Mouse (Mus musculus) cerebellum, adult 2 months (tissue): Measurements from ENCODE around the gene Wdr31. TPM values are rescaled to one million over a fixed set of nuclear protein-coding genes. Genes with fewer than 3 reads are reported as not detected.
A peak's percentile ranks its signal among the peaks of the same experiment; 100 is the strongest.

Experiments used
- DNase-seq, 2 experiments: peaks; one replicate each; pipeline ENCODE4 v3.0.0; 2021
- H3K27ac ChIP-seq: fragments of 200-500 bp; 2 replicates; pipeline ENCODE4 v1.5.1; 2012; ENCODE audit warnings: low read length, control low read depth, inconsistent platforms; ENCODE audit not compliant: insufficient read depth
- H3K27me3 ChIP-seq: fragments of 200-500 bp; 2 replicates; pipeline ENCODE4 v1.6.1; 2012; ENCODE audit warnings: inconsistent platforms, mild to moderate bottlenecking, low read length, moderate library complexity; ENCODE audit not compliant: control insufficient read depth, insufficient read depth
- H3K4me1 ChIP-seq: fragments of 200-500 bp; 2 replicates; pipeline ENCODE4 v1.6.1; 2011; ENCODE audit warnings: low read length; ENCODE audit not compliant: control insufficient read depth, insufficient read depth
- H3K4me3 ChIP-seq: fragments of 200-500 bp; replicated peaks from 2 replicates; pipeline ENCODE3; 2011; ENCODE audit warnings: mild to moderate bottlenecking, low read depth, low read length, control low read depth; ENCODE audit not compliant: insufficient read depth
- CTCF ChIP-seq: fragments of 200-500 bp; IDR thresholded peaks from 2 replicates; pipeline ENCODE4 v1.5.1; 2011; ENCODE audit warnings: low read depth, mild to moderate bottlenecking, control low read depth, low read length, moderate library complexity, borderline replicate concordance; ENCODE audit not compliant: insufficient read depth
- POLR2A ChIP-seq: fragments of 200-500 bp; IDR thresholded peaks from 2 replicates; pipeline ENCODE4 v1.6.1; 2011; ENCODE audit warnings: low read length, control low read depth, borderline replicate concordance; ENCODE audit not compliant: insufficient read depth
- WGBS: fragments of 180-500 bp; shearing (Covaris S2); methylation state at CpG from one replicate; pipeline ENCODE4 v1.1.7; 2018; 5-methylcytosine and 5-hydroxymethylcytosine counted together
- polyA plus RNA-seq: library from polyadenylated mRNA; depleted of rRNA; stranded (reverse); fragments of >200 nt; gene quantifications from 2 replicates; pipeline ENCODE4 v1.2.3, GENCODE M21; 2012

Wdr31 gene
- polyA plus RNA-seq, 1 experiment, result 3.1 TPM

- peak; percentile 61 to 82 for DNase-seq
- Histone ChIP-seq H3K4me3 (no peak overlapping the region), H3K4me1 (peaks cover 11% of the 10 kb centered on the region; the same call in 1 of the 2 replicates), H3K27ac (peak overlapping the region; percentile 95), H3K27me3 (no peaks in the 10 kb centered on the region)
- no peak for TF ChIP-seq CTCF
- TF ChIP-seq POLR2A, result no peak
- 25% methylated on average over 6 of the region's 6 CpGs for WGBS
Measured at GRCm38 (mm10) chr4:62419091-62419490, 51.6 kb downstream of the Wdr31 start.

DNA sequence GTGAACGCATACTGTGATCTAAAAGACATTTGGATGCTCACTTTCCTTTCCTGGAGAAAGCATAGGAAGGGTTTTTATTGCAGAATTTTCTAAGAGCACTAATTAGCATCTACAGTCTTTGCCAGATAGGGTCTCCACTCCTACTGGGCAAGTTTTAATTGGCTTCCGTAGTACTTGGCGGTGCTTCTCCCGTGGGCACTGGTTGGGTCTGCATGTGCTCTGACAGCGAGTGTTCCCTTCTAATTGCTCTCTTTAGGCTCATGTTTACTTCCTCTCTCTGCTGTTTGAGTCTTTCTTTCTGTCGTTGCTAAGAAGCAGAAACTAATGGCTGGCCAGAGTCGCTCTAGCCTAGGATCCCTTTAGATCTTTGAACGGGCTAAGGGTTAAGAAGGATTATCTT, 52.2 kb downstream of the Wdr31 start:
- Histone ChIP-seq H3K4me1 (peaks cover 11% of the 10 kb centered on the region; the same call in 1 of the 2 replicates), H3K27ac (peak overlapping the region; percentile 95), H3K4me3 (no peak overlapping the region), H3K27me3 (no peaks in the 10 kb centered on the region)
- 68% methylated on average over 8 of the region's 8 CpGs for WGBS
- no peak for DNase-seq
- TF ChIP-seq CTCF (no peak), POLR2A (no peak)

DNA sequence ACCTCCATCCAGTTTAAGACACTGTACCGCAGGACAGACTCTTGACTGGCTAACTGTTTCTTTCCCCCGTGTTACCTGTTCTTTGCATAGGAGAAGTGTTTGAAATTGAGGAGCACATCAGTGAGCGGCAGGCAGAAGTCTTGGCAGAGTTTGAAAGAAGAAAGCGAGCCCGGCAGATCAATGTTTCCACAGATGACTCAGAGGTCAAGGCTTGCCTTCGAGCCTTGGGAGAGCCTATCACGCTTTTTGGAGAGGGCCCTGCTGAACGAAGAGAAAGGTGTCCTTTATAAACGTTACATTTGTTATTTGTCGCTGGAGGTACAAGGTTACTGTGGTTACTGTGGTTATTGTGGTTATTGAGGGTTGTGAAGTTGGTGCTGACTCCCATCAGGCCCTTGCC, 59.1 kb downstream of the Wdr31 start:
- DNase-seq, result no peak
- WGBS, result 93% methylated on average over 10 of the region's 10 CpGs
- Histone ChIP-seq H3K27ac (no peak overlapping the region), H3K4me1 (no peaks in the 10 kb centered on the region), H3K27me3 (no peaks in the 10 kb centered on the region), H3K4me3 (no peak overlapping the region)
- TF ChIP-seq CTCF, result no peak
- no peak for TF ChIP-seq POLR2A

GRCm38 (mm10) chr4:62410325-62410724, 60.4 kb downstream of the Wdr31 start:
- H3K4me1 ChIP-seq, result peaks cover 4% of the 10 kb centered on the region; the same call in 1 of the 2 replicates
- TF ChIP-seq POLR2A, result no peak
- no peak for TF ChIP-seq CTCF
- no peak overlapping the region for H3K4me3 ChIP-seq
- DNase-seq, result no peak
- no peak overlapping the region for H3K27ac ChIP-seq
- no peaks in the 10 kb centered on the region for H3K27me3 ChIP-seq
- WGBS, result 76% methylated on average over 2 of the region's 2 CpGs

GRCm38 (mm10) chr4:62409615-62410014, 61.1 kb downstream of the Wdr31 start:
- Histone ChIP-seq H3K4me3 (peak overlapping the region; percentile 78), H3K4me1 (peaks cover 4% of the 10 kb centered on the region; the same call in 1 of the 2 replicates), H3K27me3 (no peaks in the 10 kb centered on the region), H3K27ac (no peak overlapping the region)
- WGBS, result 19% methylated on average over 6 of the region's 6 CpGs
- no peak for DNase-seq
- TF ChIP-seq POLR2A, result no peak
- no peak for TF ChIP-seq CTCF

- peak within 1 kb of the TSS; percentile 61 for H3K27ac ChIP-seq
- H3K27me3 ChIP-seq, result no peaks in the 10 kb centered on the region
- DNase-seq, result peak; percentile 97 to 99
- under 1% methylated on average over 39 of the region's 39 CpGs for WGBS
- peak within 1 kb of the TSS; percentile 78 for H3K4me3 ChIP-seq
- TF ChIP-seq POLR2A, result peak; percentile 72; the same call in 1 of the 2 replicates
- no peak for TF ChIP-seq CTCF
- H3K4me1 ChIP-seq, result peaks cover 4% of the 10 kb centered on the region; the same call in 1 of the 2 replicates
Measured at GRCm38 (mm10) chr4:62408601-62409282, 62.0 kb downstream of the Wdr31 start, which contains the start of the genes Cdc26 and Prpf4. TSS of gene Cdc26 (minus strand) at chr4:62408642. TSS of gene Prpf4 (plus strand) at chr4:62408797.

GRCm38 (mm10) chr4:62407730-62408582, 62.7 kb downstream of the Wdr31 start:
- H3K4me3 ChIP-seq, result peak overlapping the region; percentile 78
- DNase-seq, result peak; percentile 64 to 65
- TF ChIP-seq CTCF (peak; percentile 47), POLR2A (no peak)
- H3K27ac ChIP-seq, result peak overlapping the region; percentile 35; the same call in 1 of the 2 replicates
- H3K27me3 ChIP-seq, result no peaks in the 10 kb centered on the region
- peaks cover 4% of the 10 kb centered on the region; the same call in 1 of the 2 replicates for H3K4me1 ChIP-seq
- WGBS, result under 1% methylated on average over 35 of the region's 35 CpGs
